Mouse (Mus musculus) kidney, postnatal 4 days (tissue): ENCODE measurements around the gene Naaladl1.
A peak's percentile ranks its signal among the peaks of the same experiment; 100 is the strongest.
"Not testable (repeated sequence)": the region's sequence is repeated elsewhere in the genome, so short reads cannot be mapped to it uniquely, and the experiment has no call there.

Experiments used
- DNase-seq, 2 experiments: peaks; one replicate each; pipeline ENCODE4 v3.0.0; 2021; ENCODE audit warnings: mixed read lengths in 2 of 2

Gene Naaladl1

DNA sequence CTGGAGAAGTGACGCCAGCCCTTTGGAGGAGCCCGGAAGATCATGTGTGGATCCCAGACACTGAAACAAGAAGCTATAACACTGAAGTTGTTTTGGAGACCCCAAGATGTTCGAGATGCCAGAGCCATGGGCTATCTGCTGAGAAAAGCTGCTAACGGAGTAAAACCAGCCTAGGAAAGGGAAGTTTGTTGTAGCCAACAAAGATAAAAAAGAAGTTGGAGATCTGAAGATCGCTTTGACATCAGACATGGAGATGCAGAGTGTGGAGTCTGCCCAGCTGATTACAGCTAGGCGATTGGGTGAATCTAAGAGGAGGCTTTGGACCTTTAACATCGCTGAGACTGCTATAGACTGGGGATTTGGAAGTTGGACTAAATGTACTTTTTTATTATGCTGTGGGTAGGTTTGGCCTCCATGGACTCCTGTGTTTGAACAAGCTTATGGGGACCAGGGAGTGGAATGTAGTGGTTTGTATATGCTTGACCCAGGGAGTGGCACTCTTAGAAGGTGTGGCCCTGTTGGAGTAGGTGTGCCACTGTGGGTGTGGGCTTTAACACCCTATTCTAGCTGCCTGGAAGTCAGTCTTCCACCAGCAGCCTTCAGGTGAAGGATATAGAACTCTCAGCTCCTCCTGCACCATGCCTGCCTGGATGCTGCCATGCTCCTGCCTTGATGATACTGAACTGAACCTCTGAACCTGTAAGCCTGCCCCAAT lies 25.0 kb downstream of the Naaladl1 start:
- DNase-seq = not testable (repeated sequence)

GRCm38 (mm10) chr19:6132171-6132827 lies 26.7 kb downstream of the Naaladl1 start:
- DNase-seq = no peak

GRCm38 (mm10) chr19:6133197-6133596 lies 27.6 kb downstream of the Naaladl1 start:
- DNase-seq = not testable (repeated sequence)

- DNase-seq = no peak
Measured at GRCm38 (mm10) chr19:6136397-6136796, 30.8 kb downstream of the Naaladl1 start.

DNA sequence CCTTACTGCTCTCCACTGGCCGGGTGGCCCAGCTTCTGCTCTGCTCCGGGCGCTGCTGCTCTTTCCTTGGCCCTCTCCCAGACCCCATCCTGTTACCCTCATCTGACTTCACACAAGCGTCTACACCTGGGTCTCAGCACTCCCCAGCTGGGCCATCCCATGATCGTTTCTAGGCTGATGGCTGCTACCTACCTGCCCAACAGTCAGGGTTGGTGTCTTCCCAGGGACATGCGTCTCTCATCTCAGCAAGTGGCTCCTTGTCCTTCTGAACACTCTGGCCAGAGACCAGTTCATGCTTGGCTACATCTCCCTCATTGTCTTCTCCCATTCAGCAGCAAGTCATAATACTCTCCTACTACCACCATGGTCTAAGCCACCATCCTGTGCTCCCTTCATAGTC lies 34.1 kb downstream of the Naaladl1 start:
- no peak for DNase-seq

GRCm38 (mm10) chr19:6140374-6140677 lies 34.7 kb downstream of the Naaladl1 start:
- DNase-seq = no peak

DNA sequence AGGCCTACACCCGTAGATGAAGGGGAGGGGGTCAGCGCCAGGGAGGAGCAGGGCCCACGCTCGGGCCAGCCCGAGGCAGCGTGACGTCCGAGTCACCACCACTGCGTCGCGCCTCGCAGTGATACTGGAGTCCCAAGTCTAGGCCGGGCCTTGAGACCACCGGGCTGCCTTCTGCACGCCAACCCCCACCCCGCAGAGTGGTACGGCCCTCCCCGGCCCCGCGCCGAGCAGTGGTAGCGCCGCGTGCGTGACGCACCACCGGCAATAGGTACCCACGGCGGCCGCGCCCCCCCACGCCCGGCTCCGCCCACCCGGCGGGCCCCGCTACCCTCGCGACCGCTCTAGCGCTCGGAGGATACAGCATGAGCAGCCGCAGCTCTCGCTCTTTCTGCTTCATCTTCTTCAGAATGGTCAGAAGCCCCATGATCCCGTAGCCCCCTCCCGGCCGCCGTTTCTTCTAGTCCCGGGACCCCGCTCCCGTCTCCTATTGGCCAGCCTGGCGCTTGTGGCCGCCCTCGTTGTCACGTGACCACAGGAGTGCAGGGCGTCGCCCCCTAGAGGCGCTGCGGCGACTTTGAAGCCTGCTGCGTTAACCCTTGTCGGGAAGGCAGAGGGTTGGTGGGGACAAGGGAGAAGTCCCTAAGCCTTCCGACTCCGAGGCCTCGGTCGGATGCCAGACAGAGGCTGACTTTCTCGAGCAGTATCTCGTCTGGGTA lies 35.3 kb downstream of the Naaladl1 start, which contains the start of gene Batf2:
Gene Batf2, plus strand, starts transcription at position 306 of the 716 bp plus-strand sequence.
- DNase-seq = peak; percentile 93 to 96

GRCm38 (mm10) chr19:6141394-6141749 lies 35.8 kb downstream of the Naaladl1 start, which contains the start of gene Arl2:
TSS of gene Arl2 (minus strand) at chr19:6141548.
- peak; percentile 80 to 89 for DNase-seq

DNA sequence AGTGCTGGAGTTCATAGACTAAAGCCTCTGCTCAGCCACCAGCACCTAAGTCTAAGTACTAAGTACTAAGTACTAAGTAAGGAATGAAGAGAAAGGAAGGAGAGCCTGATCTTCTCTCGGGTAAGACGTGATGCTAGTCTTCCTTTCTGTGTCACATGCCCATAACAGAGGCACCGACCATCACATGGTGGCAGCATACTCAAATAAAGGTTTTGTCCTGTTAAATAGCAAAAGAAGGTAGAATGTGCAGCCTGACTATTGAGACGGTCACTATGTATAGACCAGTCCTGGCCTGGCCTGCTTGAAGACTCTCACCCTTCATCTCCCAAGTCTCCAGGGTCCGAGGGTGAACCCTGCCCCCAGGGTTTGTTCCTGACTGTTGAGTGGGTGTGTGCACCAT lies 39.3 kb downstream of the Naaladl1 start:
- DNase-seq = no peak

DNA sequence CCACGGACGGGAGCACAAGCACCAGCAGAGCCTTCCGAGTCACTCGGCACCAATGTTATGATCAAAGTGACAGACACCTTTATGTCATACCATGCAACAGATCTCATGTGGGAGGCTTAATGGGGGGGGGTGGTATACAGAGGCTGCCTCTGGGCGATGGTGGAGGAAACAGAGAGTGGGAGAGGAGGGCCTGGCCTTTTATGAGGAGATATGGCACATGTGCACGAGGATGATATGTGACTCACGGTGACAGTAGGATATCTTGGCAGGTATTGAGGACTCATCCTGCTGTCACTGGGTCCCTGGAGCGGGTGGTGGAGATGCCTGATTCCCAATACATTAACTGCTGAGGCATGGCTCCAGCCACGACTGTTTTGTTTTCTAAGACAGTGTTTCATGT lies 49.6 kb downstream of the Naaladl1 start:
- DNase-seq = no peak

- DNase-seq = peak; percentile 41 to 59
Measured at GRCm38 (mm10) chr19:6156372-6156771, 50.8 kb downstream of the Naaladl1 start.

DNA sequence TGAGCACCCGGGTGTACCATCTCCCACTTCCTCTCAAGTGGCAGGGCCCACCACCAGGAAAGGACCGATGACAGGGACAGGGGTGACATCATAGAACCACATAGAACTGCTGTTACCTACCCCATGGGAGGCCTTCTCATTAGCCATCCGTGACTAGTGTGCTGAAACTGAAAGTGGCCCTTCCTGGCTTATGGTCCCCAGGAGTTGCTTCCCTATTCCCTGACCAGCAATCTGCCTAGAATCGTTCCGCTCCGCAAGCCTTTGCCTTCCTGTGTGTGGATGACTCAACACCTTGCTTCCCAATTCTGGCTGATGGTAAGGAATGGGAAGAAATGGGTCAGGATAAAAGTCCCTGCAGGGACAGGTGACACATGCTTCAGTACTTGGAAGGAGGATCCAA lies 51.6 kb downstream of the Naaladl1 start:
- DNase-seq = peak in 1 of 2 experiments; percentile 27

DNA sequence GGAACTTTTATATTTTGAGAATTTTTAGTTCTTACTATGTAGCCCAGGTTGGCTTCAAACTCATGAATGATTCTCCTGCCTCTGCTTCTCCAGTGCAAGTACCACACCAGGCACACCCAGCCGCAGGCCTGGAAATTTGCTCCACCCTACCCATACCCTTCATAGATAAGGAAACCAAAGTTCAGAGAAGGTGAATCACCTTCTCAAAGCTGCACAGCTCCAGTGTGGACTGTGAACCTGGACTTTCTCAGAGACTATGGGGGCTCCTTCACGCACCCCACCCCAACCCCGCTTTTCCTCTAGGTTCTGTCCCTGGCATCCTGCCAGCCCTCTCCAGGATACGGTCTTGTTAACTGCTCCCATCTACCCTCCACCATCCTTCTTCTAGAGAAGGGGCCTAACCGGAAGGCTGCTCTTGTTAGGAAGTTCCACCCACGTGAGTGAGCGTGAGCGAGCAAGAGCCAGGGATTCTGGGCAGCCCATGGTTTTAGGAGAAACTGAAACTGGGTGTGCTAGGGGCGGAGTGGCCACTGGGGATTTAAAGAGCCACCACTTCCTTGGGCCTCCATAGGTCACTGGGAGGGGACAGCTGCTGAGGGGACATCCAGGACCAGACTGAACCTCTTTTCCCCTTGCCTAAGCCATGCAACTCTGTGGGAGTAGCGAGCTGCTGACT lies 58.4 kb downstream of the Naaladl1 start:
- DNase-seq = peak; percentile 29 to 52
